Mouse (Mus musculus) embryonic fibroblast, embryonic 13.5 days (primary cell): ENCODE measurements around the gene Gpr182. TPM values are rescaled to one million over a fixed set of nuclear protein-coding genes. Genes with fewer than 3 reads are reported as not detected.
A peak's percentile ranks its signal among the peaks of the same experiment; 100 is the strongest.

ENCODE experiments used
- H3K27ac ChIP-seq: 2 replicates; pipeline ENCODE4 v1.5.1; 2012; ENCODE audit warnings: low read length, control low read depth, inconsistent platforms; ENCODE audit not compliant: insufficient read depth
- H3K4me1 ChIP-seq: 2 replicates; pipeline ENCODE4 v1.6.1; 2011; ENCODE audit warnings: low read length; ENCODE audit not compliant: control insufficient read depth, insufficient read depth
- H3K4me3 ChIP-seq: 2 replicates; pipeline ENCODE4 v1.5.1; 2011; ENCODE audit warnings: mild to moderate bottlenecking, control low read depth, low read length; ENCODE audit not compliant: insufficient read depth
- CTCF ChIP-seq: IDR thresholded peaks from 2 replicates; pipeline ENCODE4 v1.5.1; 2011; ENCODE audit warnings: mild to moderate bottlenecking, control low read depth, low read length, moderate library complexity, borderline replicate concordance; ENCODE audit not compliant: insufficient read depth
- POLR2A ChIP-seq: IDR thresholded peaks from 2 replicates; pipeline ENCODE4 v1.6.1; 2011; ENCODE audit warnings: low read depth, mild to moderate bottlenecking, control low read depth, low read length, moderate library complexity
- polyA plus RNA-seq: library from polyadenylated mRNA; stranded (reverse); fragments of >200 nt; gene quantifications from 2 replicates; pipeline ENCODE4 v1.2.4, GENCODE M21; 2011; ENCODE audit warnings: low read depth; ENCODE audit not compliant: missing spikeins, insufficient read length

Gpr182 gene
- polyA plus RNA-seq, 1 experiment: not detected

- TF ChIP-seq POLR2A: peak; percentile 51; the same call in 1 of the 2 replicates
- 0 out of 2 replicates have a peak, but pooled peaks have one; percentile 17 for TF ChIP-seq CTCF
- Histone ChIP-seq H3K4me3 (peak within 1 kb of the TSS; percentile 63), H3K4me1 (no peaks in the 10 kb centered on the region), H3K27ac (no peak within 1 kb of the TSS)
Observed at GRCm38 (mm10) chr10:127739083-127739660, 12.4 kb downstream of the Gpr182 start, which contains the start of gene Zbtb39. Zbtb39 (plus strand) TSS chr10:127739538.

DNA sequence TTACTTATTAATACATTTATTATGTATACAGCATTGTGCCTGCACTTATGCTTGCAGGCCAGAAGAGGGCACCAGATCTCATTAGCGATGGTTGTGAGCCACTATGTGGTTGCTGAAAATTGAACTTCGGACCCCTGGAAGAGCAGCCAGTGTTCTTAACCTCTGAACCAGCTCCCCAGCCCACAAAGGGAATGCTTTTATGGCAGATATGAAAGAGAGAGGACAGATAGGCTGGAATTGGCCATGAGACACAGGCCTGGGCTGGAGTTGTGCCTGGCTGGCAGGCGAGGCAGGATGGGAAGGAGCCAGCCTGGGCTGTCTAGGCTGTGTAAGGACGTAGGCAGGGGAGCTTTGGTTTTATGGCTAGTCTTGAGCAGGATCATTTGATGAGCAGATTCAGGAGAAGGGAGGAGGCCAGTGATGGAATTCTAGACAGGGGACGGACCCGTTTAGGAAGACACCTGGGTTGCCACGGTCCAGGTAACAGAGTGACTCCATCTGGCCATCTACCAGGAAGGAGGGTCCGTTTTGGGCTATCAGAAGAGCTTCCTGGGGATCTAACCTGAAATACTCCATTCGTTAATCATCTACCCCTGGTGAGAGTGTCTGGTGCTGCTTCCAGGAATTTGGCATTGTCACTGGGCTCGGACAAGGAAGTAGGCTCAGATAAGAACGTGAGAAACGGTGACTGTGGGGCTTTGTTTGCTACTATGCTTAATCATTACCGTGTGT lies 13.2 kb downstream of the Gpr182 start:
- Histone ChIP-seq H3K27ac (no peak overlapping the region), H3K4me3 (no peak overlapping the region), H3K4me1 (no peaks in the 10 kb centered on the region)
- TF ChIP-seq POLR2A (no peak), CTCF (peak; percentile 58; the same call in 1 of the 2 replicates)

GRCm38 (mm10) chr10:127737552-127737951 lies 14.0 kb downstream of the Gpr182 start:
- H3K4me3 ChIP-seq: no peak overlapping the region
- no peaks in the 10 kb centered on the region for H3K4me1 ChIP-seq
- TF ChIP-seq POLR2A (no peak), CTCF (no peak)
- no peak overlapping the region for H3K27ac ChIP-seq

GRCm38 (mm10) chr10:127736916-127737315 lies 14.6 kb downstream of the Gpr182 start:
- TF ChIP-seq CTCF (no peak), POLR2A (no peak)

GRCm38 (mm10) chr10:127736266-127736665 lies 15.3 kb downstream of the Gpr182 start:
- H3K4me3 ChIP-seq: no peak overlapping the region
- no peak overlapping the region for H3K27ac ChIP-seq
- TF ChIP-seq POLR2A: no peak
- TF ChIP-seq CTCF: no peak
- H3K4me1 ChIP-seq: no peaks in the 10 kb centered on the region

More at GRCm38 (mm10) chr10:127736916-127737315, 14.6 kb downstream of the Gpr182 start:
- H3K4me1 ChIP-seq: no peaks in the 10 kb centered on the region
- no peak overlapping the region for H3K4me3 ChIP-seq
- H3K27ac ChIP-seq: no peak overlapping the region

GRCm38 (mm10) chr10:127734434-127734833 lies 17.1 kb downstream of the Gpr182 start:
- Histone ChIP-seq H3K4me3 (no peak overlapping the region), H3K27ac (no peak overlapping the region), H3K4me1 (no peaks in the 10 kb centered on the region)
- TF ChIP-seq POLR2A (no peak), CTCF (0 out of 2 replicates have a peak, but pooled peaks have one; percentile 15)

GRCm38 (mm10) chr10:127731397-127731796 lies 20.1 kb downstream of the Gpr182 start:
- Histone ChIP-seq H3K4me3 (no peak overlapping the region), H3K4me1 (no peaks in the 10 kb centered on the region), H3K27ac (no peak overlapping the region)
- TF ChIP-seq CTCF (no peak), POLR2A (no peak)

DNA sequence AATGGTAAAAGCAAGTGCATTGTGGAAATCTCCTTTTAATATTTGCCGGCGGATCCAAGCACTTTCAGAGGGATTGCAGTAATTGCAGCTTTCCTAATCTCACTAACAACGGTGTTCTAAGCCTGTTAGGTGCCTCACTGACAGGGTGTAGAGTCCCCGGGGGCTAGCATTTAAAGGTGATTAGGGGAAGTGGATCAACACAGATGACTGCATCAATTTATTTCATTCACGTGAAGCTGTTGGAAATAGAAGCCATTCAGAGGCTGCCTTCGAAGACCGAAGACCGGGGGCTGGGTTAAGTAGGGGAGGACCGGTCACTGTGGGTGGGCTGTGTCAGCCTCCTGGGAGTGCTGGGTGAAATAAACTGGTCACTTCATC lies 20.6 kb downstream of the Gpr182 start:
- Histone ChIP-seq H3K4me3 (no peak overlapping the region), H3K27ac (no peak overlapping the region), H3K4me1 (no peaks in the 10 kb centered on the region)
- TF ChIP-seq CTCF (no peak), POLR2A (no peak)

DNA sequence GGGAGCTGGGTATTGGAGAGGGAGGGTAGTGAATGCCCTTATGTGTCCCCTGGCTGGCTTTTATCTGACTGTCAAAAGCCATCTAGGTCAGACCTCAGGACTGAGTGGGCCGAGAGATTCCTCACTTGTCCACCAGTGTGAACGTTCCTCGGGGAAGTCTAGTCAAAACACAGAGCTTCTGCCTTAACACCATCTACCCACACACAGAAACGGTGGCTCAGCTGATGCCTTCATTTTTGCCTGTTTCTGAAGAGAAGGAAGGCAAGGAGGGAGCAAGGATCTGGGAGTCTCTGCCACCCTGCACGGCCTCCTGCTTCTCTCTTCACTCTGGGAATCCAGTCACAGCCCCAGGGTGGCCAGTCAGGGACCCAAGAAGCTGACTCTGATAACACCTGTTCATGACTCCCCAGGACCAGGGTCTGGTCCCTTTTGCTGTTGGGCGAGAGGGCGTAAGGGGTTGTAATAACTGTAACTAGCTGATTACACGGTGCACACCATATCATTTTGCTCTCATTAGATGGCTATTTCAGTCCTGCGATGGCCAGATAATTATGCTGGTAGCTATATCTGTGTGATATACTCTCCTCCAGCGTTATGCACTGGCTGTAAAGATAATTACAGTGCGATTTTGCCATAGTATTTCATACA lies 21.1 kb downstream of the Gpr182 start:
- H3K4me1 ChIP-seq: no peaks in the 10 kb centered on the region
- TF ChIP-seq CTCF: no peak
- H3K27ac ChIP-seq: no peak overlapping the region
- H3K4me3 ChIP-seq: no peak overlapping the region

- Histone ChIP-seq H3K4me1 (no peaks in the 10 kb centered on the region), H3K4me3 (no peak overlapping the region), H3K27ac (no peak overlapping the region)
- no peak for TF ChIP-seq CTCF
- TF ChIP-seq POLR2A: no peak
Observed at GRCm38 (mm10) chr10:127728437-127728836, 23.1 kb downstream of the Gpr182 start.
